ENCODE assay signal across 7 mouse cellular contexts in the genomic region with DNA sequence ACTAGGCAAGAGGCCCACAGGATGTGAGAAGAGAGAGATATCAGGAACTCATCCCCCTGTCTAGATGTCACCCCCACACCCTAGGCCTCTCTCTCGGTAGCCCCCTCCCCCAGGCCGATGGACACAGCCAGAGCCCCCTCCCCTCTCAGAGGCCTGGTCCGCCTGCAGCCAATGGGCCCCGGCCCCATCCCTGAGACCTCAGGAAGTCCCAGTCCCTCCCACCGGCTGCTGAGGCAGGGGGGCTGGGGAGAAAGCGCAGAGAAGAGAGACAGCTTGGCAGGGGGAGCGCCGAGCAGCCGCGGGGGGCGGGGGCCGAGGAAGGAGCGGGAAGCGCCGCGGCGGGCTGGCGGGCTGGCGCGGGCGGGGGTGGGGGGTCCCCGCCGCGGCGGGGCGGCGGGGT. TPM values are rescaled to one million over a fixed set of nuclear protein-coding genes. Genes with fewer than 3 reads are reported as not detected.
DNase-seq lines count a peak whose midpoint lies in the region; ATAC-seq and TF ChIP-seq lines count a peak whose summit lies in the region.
"Not testable (repeated sequence)": the region's sequence is repeated elsewhere in the genome, so short reads cannot be mapped to it uniquely, and the experiment has no call there.

No protein-coding gene starts in this region.

- H3K9me3 ChIP-seq in hindbrain, embryonic 11.5 days (ENCODE audit: control insufficient read depth, low read length); intestine, postnatal 0 days (ENCODE audit: control insufficient read depth); limb, embryonic 13.5 days; midbrain, embryonic 11.5 days (ENCODE audit: control insufficient read depth, low read length); neural tube, embryonic 14.5 days (ENCODE audit: control insufficient read depth, low read length): not testable (repeated sequence)

- not testable (repeated sequence) for TF ChIP-seq POLR2A in embryonic fibroblast, embryonic 13.5 days (IDR thresholded peaks at IDR 0.05; ENCODE audit: low read depth, low read length)

- not testable (repeated sequence) for TF ChIP-seq CTCF in embryonic fibroblast, embryonic 13.5 days (IDR thresholded peaks at IDR 0.05; ENCODE audit: borderline replicate concordance, insufficient read depth, low read length); intestine, postnatal 0 days (IDR thresholded peaks at IDR 0.05; ENCODE audit: low read depth)

- H3K4me1 ChIP-seq in embryonic fibroblast, embryonic 13.5 days (ENCODE audit: control insufficient read depth, insufficient read depth, low read length); intestine, postnatal 0 days (replicated peaks; ENCODE audit: control insufficient read depth, insufficient read depth, low read length): not testable (repeated sequence)
- peaks cover 21% of the 10 kb centered on the region for H3K4me1 ChIP-seq in hindbrain, embryonic 11.5 days (replicated peaks; ENCODE audit: control insufficient read depth, insufficient read depth, low read length)
- peaks cover 18% of the 10 kb centered on the region for H3K4me1 ChIP-seq in limb, embryonic 13.5 days
- peaks cover 44% of the 10 kb centered on the region for H3K4me1 ChIP-seq in midbrain, embryonic 11.5 days (ENCODE audit: control insufficient read depth, insufficient read depth, low read length)
- H3K4me1 ChIP-seq in neural tube, embryonic 14.5 days (ENCODE audit: control insufficient read depth, insufficient read depth, low read length) = peaks cover 11% of the 10 kb centered on the region

- H3K27me3 ChIP-seq in hindbrain, embryonic 11.5 days (ENCODE audit: control insufficient read depth, insufficient read depth, low read length); intestine, postnatal 0 days (replicated peaks; ENCODE audit: control insufficient read depth, insufficient read depth, low read length); midbrain, embryonic 11.5 days (ENCODE audit: control insufficient read depth, insufficient read depth, low read length); neural tube, embryonic 14.5 days (ENCODE audit: control insufficient read depth, insufficient read depth, low read length): not testable (repeated sequence)
- peaks cover 54% of the 10 kb centered on the region for H3K27me3 ChIP-seq in limb, embryonic 13.5 days

- peak overlapping the region; percentile 8; the same call in 1 of the 2 replicates for H3K4me3 ChIP-seq in embryonic fibroblast, embryonic 13.5 days (ENCODE audit: insufficient read depth, low read length)
- H3K4me3 ChIP-seq in hindbrain, embryonic 11.5 days (ENCODE audit: low read depth, low read length); intestine, postnatal 0 days (ENCODE audit: low read depth, low read length); midbrain, embryonic 11.5 days (ENCODE audit: low read depth, low read length); neural tube, embryonic 14.5 days (ENCODE audit: low read depth, low read length): not testable (repeated sequence)
- H3K4me3 ChIP-seq in limb, embryonic 13.5 days = peak overlapping the region; percentile 27

- not testable (repeated sequence) for H3K27ac ChIP-seq in embryonic fibroblast, embryonic 13.5 days (ENCODE audit: insufficient read depth, low read length); intestine, postnatal 0 days (ENCODE audit: low read depth, low read length); limb, embryonic 13.5 days; neural tube, embryonic 14.5 days (ENCODE audit: low read depth, low read length)
- peak overlapping the region; percentile 71; the same call in 1 of the 2 replicates for H3K27ac ChIP-seq in hindbrain, embryonic 11.5 days (ENCODE audit: low read depth, low read length)
- peak overlapping the region; percentile 68 for H3K27ac ChIP-seq in midbrain, embryonic 11.5 days (ENCODE audit: low read depth, low read length)

- not testable (repeated sequence) for H3K9ac ChIP-seq in hindbrain, embryonic 11.5 days (ENCODE audit: low read depth, low read length); intestine, postnatal 0 days (ENCODE audit: low read depth, low read length); limb, embryonic 13.5 days; midbrain, embryonic 11.5 days (ENCODE audit: low read length); neural tube, embryonic 14.5 days (replicated peaks; ENCODE audit: low read depth, low read length)

- H3K36me3 ChIP-seq in hindbrain, embryonic 11.5 days (ENCODE audit: control insufficient read depth, insufficient read depth, low read length); intestine, postnatal 0 days (ENCODE audit: control insufficient read depth, insufficient read depth); limb, embryonic 13.5 days; midbrain, embryonic 11.5 days (ENCODE audit: control insufficient read depth, insufficient read depth, low read length); neural tube, embryonic 14.5 days (ENCODE audit: control insufficient read depth, insufficient read depth, low read length): not testable (repeated sequence)

- 0% methylated on average over 2 of the region's 27 CpGs for WGBS in hindbrain, embryonic 11.5 days
- 7% methylated on average over 3 of the region's 27 CpGs for WGBS in intestine, postnatal 0 days
- WGBS in limb, embryonic 13.5 days = 0% methylated on average over 8 of the region's 27 CpGs
- 0% methylated on average over 8 of the region's 27 CpGs for WGBS in midbrain, embryonic 11.5 days
- 0% methylated on average over 2 of the region's 27 CpGs for WGBS in neural tube, embryonic 14.5 days

- ATAC-seq in hindbrain, embryonic 11.5 days (ENCODE audit: low FRiP score) = peak; percentile 49
- not testable (repeated sequence) for ATAC-seq in intestine, postnatal 0 days
- peak; percentile 37; the same call in 1 of the 2 replicates for ATAC-seq in limb, embryonic 13.5 days (ENCODE audit: low FRiP score, low read depth)
- ATAC-seq in midbrain, embryonic 11.5 days (ENCODE audit: low FRiP score) = peak; percentile 56
- peak; percentile 21 for ATAC-seq in neural tube, embryonic 14.5 days (ENCODE audit: low read depth)

- DNase-seq in heart, adult 11 months = peak; percentile 91
- DNase-seq in hindbrain, embryonic 11.5 days (ENCODE audit: low spot score); midbrain, embryonic 11.5 days (ENCODE audit: low spot score, missing footprints): not testable (repeated sequence)

- H3K4me2 ChIP-seq in hindbrain, embryonic 11.5 days (replicated peaks; ENCODE audit: low read depth, low read length) = 0 out of 2 replicates have a peak overlapping the region, but pooled peaks have one; percentile 32
- 0 out of 2 replicates have a peak overlapping the region, but pooled peaks have one; percentile 35 for H3K4me2 ChIP-seq in intestine, postnatal 0 days (replicated peaks; ENCODE audit: low read depth)
- peak overlapping the region; percentile 55 for H3K4me2 ChIP-seq in limb, embryonic 13.5 days (replicated peaks)
- H3K4me2 ChIP-seq in midbrain, embryonic 11.5 days = peak overlapping the region; percentile 38
- not testable (repeated sequence) for H3K4me2 ChIP-seq in neural tube, embryonic 14.5 days (ENCODE audit: low read depth, low read length)

RNA-seq across cellular contexts. Expression of gene Cntfr, which starts 13.6 kb away (rescaled TPM):
- 4.3 and 4.9 TPM in 2 replicates for polyA plus RNA-seq in embryonic fibroblast, embryonic 13.5 days (2011; ENCODE audit: insufficient read length, low read depth, missing spikeins)
- polyA plus RNA-seq in hindbrain, embryonic 11.5 days (2014; fragmentation: Nextera tagmentation; extraction: Ambion mirVana) = 27.8 and 29.5 TPM in 2 replicates
- 1.9 and 2.8 TPM in 2 replicates for polyA plus RNA-seq in intestine, postnatal 0 days (2015; fragmentation: Nextera tagmentation; extraction: Ambion mirVana)
- polyA plus RNA-seq in limb, embryonic 13.5 days (2015; fragmentation: Nextera tagmentation; extraction: Ambion mirVana) = 5.1 and 5.5 TPM in 2 replicates
- polyA plus RNA-seq in midbrain, embryonic 11.5 days (2014; fragmentation: Nextera tagmentation; extraction: Ambion mirVana) = 25.7 and 33.8 TPM in 2 replicates
- polyA plus RNA-seq in neural tube, embryonic 14.5 days (2014; fragmentation: Nextera tagmentation; extraction: Ambion mirVana) = 15.6 and 19.9 TPM in 2 replicates

RNA-seq across cellular contexts. Expression of gene Il11ra1, which starts 16.5 kb away (rescaled TPM):
- polyA plus RNA-seq in embryonic fibroblast, embryonic 13.5 days (2011; ENCODE audit: insufficient read length, low read depth, missing spikeins) = 78.5 and 97.4 TPM in 2 replicates
- polyA plus RNA-seq in hindbrain, embryonic 11.5 days (2014; fragmentation: Nextera tagmentation; extraction: Ambion mirVana) = 83.7 TPM in 2 replicates
- polyA plus RNA-seq in intestine, postnatal 0 days (2015; fragmentation: Nextera tagmentation; extraction: Ambion mirVana) = 63.8 and 63.9 TPM in 2 replicates
- polyA plus RNA-seq in limb, embryonic 13.5 days (2015; fragmentation: Nextera tagmentation; extraction: Ambion mirVana) = 405 and 439 TPM in 2 replicates
- polyA plus RNA-seq in midbrain, embryonic 11.5 days (2014; fragmentation: Nextera tagmentation; extraction: Ambion mirVana) = 55.2 and 57.9 TPM in 2 replicates
- polyA plus RNA-seq in neural tube, embryonic 14.5 days (2014; fragmentation: Nextera tagmentation; extraction: Ambion mirVana) = 26.2 and 47.2 TPM in 2 replicates

RNA-seq across cellular contexts. Expression of gene Rpp25l, which starts 30.0 kb away (rescaled TPM):
- polyA plus RNA-seq in embryonic fibroblast, embryonic 13.5 days (2011; ENCODE audit: insufficient read length, low read depth, missing spikeins) = 14.0 and 16.2 TPM in 2 replicates
- polyA plus RNA-seq in hindbrain, embryonic 11.5 days (2014; fragmentation: Nextera tagmentation; extraction: Ambion mirVana) = 80.0 and 84.1 TPM in 2 replicates
- 47.4 and 51.3 TPM in 2 replicates for polyA plus RNA-seq in intestine, postnatal 0 days (2015; fragmentation: Nextera tagmentation; extraction: Ambion mirVana)
- polyA plus RNA-seq in limb, embryonic 13.5 days (2015; fragmentation: Nextera tagmentation; extraction: Ambion mirVana) = 74.9 and 76.6 TPM in 2 replicates
- polyA plus RNA-seq in midbrain, embryonic 11.5 days (2014; fragmentation: Nextera tagmentation; extraction: Ambion mirVana) = 69.3 and 85.9 TPM in 2 replicates
- polyA plus RNA-seq in neural tube, embryonic 14.5 days (2014; fragmentation: Nextera tagmentation; extraction: Ambion mirVana) = 61.3 and 65.5 TPM in 2 replicates

RNA-seq across cellular contexts. Expression of gene Dctn3, which starts 39.7 kb away (rescaled TPM):
- 81.6 and 98.1 TPM in 2 replicates for polyA plus RNA-seq in embryonic fibroblast, embryonic 13.5 days (2011; ENCODE audit: insufficient read length, low read depth, missing spikeins)
- polyA plus RNA-seq in hindbrain, embryonic 11.5 days (2014; fragmentation: Nextera tagmentation; extraction: Ambion mirVana) = 187 and 192 TPM in 2 replicates
- polyA plus RNA-seq in intestine, postnatal 0 days (2015; fragmentation: Nextera tagmentation; extraction: Ambion mirVana) = 127 and 144 TPM in 2 replicates
- 104 and 106 TPM in 2 replicates for polyA plus RNA-seq in limb, embryonic 13.5 days (2015; fragmentation: Nextera tagmentation; extraction: Ambion mirVana)
- polyA plus RNA-seq in midbrain, embryonic 11.5 days (2014; fragmentation: Nextera tagmentation; extraction: Ambion mirVana) = 154 and 155 TPM in 2 replicates
- polyA plus RNA-seq in neural tube, embryonic 14.5 days (2014; fragmentation: Nextera tagmentation; extraction: Ambion mirVana) = 259 and 281 TPM in 2 replicates

RNA-seq across cellular contexts. Expression of gene Enho, which starts 43.2 kb away (rescaled TPM):
- polyA plus RNA-seq in embryonic fibroblast, embryonic 13.5 days (2011; ENCODE audit: insufficient read length, low read depth, missing spikeins) = 1.4 and 1.7 TPM in 2 replicates
- polyA plus RNA-seq in hindbrain, embryonic 11.5 days (2014; fragmentation: Nextera tagmentation; extraction: Ambion mirVana) = 42.4 and 42.7 TPM in 2 replicates
- polyA plus RNA-seq in intestine, postnatal 0 days (2015; fragmentation: Nextera tagmentation; extraction: Ambion mirVana) = 8.5 and 8.6 TPM in 2 replicates
- 12.7 and 13.6 TPM in 2 replicates for polyA plus RNA-seq in limb, embryonic 13.5 days (2015; fragmentation: Nextera tagmentation; extraction: Ambion mirVana)
- 30.4 and 32.9 TPM in 2 replicates for polyA plus RNA-seq in midbrain, embryonic 11.5 days (2014; fragmentation: Nextera tagmentation; extraction: Ambion mirVana)
- 109 and 134 TPM in 2 replicates for polyA plus RNA-seq in neural tube, embryonic 14.5 days (2014; fragmentation: Nextera tagmentation; extraction: Ambion mirVana)
